Mouse (Mus musculus): ENCODE data around the gene Spred1.

Spred1 gene

DNA sequence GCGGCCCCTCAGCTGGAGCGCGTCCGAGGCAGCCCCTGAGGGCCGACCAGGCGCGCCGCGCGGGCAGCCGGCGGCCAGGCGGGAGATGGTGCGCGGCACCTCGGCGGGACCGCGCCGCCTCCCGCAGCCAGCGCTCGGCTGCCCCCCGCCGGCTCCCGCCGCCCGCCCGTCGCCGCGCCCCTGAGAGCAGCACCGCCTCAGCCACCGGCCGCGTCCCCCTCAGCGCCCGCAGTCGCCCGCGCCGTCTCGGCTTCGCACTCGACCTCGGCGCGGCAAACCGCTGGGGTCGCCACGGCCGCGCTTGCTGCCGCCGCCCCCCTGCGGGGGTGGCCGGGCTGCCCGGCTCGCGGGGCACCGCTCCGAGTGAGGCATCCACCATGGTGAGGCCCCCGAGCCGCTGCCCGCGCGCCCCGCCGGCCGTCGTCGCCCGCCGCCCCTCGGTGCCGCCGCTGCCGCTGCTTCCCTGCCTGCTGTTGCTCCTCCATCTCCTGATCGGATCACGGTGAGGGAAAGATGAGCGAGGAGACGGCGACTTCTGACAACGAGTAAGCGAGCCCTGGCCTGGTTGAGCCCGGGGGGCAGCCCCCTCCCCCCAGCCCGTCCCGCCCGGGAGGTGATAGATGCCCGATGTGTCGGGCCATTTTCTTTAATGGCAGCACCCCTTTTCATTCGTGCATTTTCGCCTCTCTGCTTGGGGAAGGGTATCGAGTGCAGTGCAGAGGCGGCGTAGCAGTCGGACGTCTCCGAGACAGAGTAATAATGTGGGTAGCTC is at the start of gene Spred1:
Gene Spred1, plus strand, starts transcription at position 163 of the 772 bp plus-strand sequence.
- peak; percentile 57 for DNase-seq

DNA sequence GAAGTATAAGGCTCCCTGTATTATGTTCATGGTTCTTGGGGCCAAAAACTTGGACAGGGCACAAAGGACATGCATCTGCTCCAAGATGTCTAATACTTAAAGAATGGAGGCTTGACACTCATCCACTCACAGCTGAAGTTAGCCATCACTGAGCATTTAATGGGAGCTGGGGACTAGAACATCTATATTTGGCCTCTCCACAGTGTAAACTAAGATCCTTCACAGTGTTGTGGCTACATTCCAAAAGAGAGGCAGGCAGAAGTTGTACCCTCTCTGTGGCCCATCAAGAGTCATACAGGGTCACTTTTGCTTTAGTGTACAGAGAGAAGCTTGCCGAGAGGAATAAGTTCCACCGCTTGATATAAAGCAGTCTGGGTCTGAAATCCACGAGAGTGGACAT is 49.6 kb upstream of the Spred1 start:
- DNase-seq = no peak

DNA sequence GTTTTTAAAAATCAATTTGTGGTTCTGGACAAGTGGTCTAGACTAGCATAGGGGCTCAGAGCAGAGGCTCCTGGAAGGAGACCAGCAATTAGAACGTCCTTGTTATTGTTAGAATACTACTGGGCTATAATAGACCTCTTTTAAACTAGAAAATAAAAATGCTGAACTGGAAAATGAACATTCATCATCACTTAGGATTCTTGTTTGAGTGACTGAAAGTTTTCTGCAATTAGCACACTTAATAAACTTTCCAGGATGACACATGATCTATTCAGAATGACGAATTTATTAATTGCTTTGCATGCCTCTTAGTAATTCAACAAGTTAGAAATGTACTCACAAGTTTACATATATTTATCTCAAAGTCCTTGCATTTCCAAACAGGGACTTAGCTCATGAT is 42.5 kb upstream of the Spred1 start:
- DNase-seq = no peak

DNA sequence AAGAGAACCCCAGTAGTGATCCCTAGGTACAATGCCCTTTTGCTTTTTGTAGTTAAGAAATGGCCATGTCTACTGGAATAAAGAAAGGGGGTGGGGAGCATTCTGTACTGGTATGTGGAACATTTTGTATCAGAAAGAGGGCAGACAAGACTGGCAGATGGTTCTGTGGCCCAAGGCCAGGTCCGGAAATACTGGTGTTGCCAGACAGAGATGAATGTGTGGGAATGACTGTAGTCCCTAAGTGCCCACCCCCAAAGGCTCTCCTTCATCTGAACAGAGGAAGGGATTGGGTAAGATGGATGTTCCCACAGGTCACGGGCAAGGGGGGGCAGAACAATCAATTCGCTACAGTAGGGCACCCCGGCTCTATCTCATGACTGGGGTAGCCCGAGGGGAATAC is 41.6 kb upstream of the Spred1 start:
- peak; percentile 12 for DNase-seq

DNA sequence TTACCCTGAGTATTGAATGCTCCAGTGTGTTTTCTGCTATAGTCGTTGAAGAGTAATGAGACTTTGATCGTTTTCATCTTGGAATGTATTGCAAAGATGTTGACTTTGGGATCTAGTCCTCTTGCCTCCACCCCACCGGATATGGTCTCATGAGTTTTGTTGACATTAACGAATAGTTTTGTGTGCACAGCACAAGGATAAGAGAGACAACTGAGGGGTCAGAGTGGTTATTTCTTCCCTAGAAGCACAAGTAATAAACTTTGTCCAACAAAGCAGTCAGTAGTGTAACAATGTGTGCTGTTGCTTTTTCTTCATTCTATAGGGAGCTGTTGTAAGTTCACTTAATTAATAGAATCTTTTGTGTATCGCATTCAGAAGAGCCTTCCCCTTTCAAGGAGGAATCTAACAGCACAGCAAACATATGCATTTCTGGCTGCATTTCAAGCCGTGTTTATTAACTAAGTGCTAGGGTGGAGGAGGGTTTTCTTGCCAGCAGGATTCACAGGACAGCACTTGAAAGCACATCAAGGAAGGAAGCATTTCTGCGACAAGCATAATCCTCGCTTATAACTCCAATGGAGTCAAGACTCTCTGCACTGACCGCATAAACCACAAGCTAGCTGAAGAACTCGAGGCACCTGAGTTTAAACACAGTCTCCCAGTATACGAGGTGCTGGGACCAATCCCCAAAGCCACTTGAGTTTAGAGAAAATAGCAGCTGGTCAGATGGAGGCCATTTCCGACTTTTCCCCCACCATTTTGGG is 35.0 kb upstream of the Spred1 start:
- no peak for DNase-seq

DNA sequence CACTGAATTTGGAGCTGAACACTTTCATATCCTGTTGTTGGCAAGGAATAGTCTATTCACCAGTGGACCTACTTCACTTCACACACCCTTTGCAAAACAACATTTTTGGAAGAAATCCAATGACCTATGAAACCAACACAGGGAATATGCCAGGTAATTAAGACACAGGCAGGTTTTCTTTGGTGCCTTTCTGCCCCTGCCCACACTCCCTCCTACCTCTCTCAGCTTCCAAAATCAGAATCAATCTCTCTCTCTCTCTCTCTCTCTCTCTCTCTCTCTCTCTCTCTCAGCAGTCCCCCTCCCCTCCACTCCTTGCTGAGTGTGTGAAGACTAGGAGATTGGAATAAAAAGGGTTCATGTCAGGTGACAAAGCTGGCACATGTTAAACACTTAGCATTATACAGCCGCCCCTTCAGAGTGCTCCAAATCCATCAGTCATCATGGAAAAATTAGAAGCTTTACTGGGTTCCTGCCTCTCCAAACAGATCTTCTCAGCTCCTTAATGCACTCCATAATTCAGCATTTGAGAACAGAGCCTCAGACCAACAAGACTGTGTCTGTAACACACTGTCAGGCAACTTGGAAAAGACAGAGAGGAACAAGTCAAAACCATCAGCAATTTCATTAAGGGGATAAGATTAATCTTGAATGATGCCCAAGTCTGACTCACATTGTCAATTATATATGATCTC is 34.3 kb upstream of the Spred1 start:
- DNase-seq = no peak

DNA sequence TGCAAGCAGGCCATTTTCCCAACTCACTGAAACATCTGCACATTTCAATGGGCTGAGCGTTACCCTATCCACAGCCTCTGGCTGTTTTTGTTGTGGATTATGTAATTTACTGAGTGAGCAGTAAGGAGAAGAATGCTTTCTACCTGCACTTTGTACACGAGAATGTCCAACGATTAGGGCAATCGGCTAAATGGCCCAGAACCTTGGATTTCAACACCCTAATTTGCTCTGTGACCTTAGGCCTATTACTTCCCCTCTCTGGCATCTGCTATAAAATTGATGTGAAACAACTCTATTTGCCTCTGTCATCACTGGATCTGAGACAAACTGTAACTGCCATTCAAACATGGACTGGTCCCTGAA is 33.7 kb upstream of the Spred1 start:
- DNase-seq = no peak

DNA sequence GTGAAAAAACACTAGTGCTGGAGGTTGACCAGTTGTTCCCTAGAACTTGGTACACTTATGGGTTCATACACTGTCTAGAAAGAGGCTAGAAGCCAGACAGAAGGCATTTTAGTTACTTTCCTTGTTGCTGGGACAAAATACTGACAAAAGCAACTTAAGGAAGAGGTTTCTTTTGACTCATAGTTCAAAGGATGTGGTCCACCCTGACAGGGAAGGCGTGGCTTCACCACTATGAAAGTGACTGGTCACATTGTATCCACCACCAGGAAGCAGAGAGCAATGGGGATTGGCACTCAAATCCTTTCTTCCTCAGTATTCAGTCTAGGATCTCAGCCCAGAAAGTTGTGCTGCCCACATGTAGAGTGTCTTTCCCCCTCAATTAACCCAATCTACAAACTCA is 31.7 kb upstream of the Spred1 start:
- DNase-seq = no peak

DNA sequence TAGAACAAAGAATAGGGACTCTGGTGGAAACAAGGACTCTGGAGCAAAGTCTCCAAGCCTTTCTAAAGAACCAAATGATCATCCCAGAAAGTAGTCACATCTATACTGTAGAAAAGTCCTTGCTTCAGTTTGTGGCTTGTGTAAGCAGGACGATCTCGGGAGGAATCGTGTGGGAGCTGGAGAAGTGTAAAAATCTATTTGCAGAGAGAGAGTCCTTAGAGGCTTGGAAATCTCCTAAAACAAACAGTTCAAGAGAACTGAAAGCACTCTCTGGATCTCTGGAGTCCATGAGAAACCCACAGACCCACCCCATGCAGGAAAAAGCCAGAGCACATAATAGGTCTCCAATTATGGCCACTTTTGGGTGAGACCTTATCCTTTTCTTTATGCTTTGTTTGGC is 31.1 kb upstream of the Spred1 start:
- no peak for DNase-seq

DNA sequence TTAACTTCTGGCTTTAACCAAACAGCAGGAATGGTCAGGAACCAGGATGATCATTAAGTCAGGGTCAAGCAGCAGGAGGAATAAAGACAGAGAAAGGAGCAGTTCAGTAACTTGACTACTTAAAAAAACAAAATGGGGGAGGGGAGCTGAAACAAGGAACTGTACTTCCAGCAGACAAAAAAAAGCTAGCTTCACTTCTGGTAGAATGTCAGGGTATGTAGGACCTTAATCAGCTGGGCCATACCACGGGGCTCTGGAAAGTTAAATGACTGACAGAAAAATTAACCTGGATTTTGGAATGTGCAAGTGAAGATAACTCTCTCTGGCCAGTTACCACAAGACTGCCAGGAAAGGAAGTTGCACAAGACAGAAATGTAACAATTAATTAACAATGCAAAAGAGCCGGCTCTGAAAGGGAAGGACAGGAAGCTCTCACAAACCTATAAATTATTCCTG is 28.2 kb upstream of the Spred1 start:
- DNase-seq = no peak

DNA sequence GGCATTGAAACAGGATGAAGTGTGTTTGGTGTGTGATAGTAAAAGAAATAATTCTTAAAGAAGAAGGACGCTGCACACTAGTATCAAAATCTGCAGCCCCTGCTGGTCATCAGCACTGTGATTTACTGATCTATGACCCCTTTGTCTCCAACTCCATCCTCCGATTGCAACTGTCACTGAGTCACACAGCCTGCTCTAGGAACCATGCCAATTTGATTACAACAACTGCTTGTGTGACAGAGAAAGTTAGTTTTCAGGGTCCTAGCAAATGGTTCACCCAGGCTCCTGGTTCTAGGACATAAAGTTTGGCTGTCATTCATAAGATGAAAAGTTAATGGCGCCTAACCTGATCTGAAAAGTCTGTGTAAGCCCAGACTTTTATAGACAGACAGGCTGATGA is 25.7 kb upstream of the Spred1 start:
- no peak for DNase-seq

DNA sequence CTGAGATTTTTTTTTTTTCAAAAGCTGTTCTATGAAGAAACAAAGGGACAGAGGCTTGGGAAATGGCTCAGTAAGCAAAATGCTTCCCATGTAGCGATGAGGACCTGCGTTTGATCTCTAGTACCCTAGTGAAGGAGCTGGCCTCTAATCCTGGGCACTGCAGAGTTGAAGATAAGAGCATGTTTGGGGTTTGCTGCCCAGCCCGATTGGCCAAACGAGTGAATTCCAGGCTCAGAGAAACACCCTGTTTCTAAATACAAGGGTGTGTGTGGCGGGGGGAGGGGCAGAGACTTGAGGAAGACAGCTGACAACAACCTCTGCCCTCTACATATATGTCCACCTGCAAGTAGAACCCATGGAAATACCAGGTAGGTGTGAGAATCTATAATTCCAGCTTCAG is 23.9 kb upstream of the Spred1 start:
- no peak for DNase-seq

DNA sequence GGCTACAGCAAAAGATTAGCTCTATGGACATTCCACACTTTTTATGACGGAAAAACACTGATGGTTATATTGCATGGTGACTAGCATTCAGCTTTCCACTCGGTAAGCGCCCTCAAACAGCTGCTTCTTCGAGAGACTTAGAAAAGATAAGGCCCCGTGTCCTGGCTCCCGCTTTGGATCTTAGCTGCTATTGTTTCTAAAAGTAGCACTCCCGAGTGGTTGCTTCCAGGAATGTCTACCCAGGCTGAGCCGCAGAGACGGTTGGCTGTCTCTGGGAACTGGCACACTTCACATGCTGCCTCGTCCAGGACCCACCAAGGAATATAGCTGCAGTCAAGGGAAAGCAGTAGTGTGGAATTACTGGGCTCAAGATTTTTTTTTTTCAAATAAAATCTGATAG is 21.9 kb upstream of the Spred1 start:
- DNase-seq = no peak

DNA sequence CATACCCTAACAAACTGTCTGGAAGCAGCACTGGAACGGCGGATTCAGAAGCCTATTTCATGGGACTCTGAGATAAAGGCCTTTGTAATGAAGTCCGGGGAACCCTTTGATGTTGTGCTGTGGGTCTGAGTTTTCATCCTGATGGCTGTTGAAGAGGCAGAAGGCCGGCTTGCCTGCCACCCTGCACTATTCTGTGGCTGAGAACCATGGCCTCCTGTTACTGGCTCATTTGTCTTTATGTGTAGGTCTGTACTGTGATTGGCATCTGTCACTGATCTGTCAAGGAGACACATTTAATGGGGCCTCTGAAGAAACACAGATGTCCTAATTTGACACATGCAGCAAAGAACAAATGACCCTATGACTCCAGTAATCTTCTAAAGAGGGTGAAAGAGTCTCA is 17.7 kb upstream of the Spred1 start:
- DNase-seq = no peak

DNA sequence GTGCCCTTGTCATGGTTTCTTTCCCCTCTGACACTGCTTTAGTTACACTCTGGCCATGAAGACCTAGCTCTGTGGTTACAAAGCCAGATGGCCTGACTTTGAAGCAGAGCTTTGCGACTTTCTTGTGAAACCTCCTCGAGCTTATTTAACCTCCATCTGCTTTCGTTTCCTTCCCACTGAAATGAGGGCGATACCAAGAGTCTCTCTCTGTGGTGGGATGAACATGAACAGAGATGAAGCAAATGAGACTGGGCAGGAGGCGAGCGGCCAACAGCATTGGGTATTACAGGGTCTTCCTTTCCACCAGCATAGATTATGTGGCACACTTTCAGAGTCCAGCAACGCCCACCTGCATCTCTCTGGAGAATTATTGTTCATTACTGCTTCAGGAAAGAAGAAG is 15.8 kb upstream of the Spred1 start:
- DNase-seq = no peak

DNA sequence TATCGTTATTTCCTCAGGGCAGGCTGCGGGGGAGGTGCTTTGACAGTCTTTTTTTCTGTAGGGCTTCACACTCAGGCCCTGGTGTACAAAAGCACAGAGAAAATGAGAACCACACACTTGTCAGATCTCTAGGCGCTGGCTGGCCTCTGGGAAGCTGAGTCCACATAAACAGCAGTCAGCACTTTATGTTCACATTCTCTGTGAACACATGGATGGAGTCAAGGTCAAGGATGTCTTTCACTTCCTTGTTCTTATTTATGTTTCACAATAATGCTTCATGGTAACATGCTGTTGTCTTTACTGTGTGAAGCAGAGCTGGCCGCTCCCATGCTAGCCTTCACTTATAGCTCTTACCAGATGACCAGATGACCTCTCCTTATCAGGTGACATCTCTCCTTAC is 13.1 kb upstream of the Spred1 start:
- no peak for DNase-seq

DNA sequence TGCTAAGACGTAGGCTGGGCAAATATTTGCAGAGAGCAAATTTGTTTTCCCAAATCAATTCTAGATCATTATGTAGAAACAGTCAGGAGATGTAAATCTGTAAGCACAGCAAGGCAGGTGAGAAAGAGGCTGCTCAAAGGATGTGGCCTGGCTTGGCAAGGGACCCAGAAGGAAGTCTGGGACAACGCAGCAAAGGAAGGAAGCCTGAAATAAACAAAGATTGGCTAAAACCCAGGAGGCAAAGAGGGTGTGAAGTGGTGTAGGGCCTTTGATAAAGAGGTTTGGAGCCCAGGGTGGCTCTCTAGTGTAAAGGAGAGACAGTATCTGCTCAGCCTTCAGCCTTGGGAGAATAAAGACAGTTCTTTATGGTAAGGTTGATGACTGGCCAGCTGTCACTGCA is 11.9 kb upstream of the Spred1 start:
- DNase-seq = no peak

DNA sequence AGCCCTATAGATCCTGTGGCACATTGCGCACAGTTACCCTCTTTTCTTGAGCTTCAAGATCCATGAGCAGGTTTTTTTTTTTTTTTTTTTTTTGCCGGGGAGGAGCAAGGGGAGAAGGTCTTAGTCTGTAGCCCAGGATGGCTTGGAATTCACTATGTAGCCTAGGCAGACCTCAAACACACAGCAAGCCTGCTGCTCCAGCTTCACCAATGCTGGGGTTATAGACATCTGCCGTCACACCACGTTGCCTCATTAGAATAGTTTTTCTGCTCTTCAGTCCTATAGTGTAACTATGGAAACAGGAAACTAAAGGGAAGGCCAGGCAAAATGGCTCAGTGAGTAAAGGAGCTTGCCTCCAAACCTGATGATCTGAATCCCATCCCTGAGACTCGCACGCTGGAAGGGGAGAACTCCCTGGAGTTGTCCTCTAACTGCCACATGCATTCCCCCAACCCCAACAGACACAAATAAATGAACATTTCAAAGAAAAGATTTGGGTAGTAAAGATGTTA is 10.8 kb upstream of the Spred1 start:
- no peak for DNase-seq

DNA sequence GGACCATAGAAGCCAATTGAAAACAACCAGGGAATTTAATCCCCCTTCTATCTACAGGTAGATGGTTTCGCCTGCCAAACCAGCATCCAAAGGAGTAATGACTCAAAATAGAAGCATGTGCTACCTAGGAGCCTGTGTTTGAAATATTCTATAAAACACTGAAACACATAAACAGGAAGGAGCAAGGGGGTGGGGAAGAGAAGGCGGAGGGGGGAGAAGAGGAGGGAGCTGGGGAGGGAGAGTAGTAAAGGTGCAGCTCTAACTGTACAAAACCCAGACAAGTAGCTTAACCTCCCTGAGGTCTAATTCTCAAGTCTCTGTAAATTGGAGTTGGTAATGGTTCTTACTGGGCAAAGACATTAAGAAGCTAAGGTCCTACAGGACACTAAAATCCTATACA is 7.9 kb upstream of the Spred1 start:
- DNase-seq = no peak

DNA sequence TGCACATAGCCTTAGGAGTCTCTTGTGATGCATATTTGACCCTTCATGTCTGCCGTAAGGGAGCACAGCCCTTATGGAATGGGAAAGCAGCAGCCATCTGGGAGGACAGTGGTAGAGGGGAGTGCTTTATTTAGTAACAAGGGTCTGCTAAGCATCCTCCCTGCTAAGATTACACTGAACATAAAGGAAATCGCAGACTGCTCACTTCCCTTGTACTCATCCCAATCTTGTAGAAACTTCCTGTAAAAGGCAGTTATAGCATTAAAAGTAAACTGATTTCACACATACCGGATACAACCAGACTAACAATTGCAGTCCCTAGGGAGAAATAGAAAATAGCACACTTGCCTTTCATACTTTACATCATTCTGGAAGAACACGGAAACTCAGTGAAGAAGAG is 7.4 kb upstream of the Spred1 start:
- DNase-seq = no peak

DNA sequence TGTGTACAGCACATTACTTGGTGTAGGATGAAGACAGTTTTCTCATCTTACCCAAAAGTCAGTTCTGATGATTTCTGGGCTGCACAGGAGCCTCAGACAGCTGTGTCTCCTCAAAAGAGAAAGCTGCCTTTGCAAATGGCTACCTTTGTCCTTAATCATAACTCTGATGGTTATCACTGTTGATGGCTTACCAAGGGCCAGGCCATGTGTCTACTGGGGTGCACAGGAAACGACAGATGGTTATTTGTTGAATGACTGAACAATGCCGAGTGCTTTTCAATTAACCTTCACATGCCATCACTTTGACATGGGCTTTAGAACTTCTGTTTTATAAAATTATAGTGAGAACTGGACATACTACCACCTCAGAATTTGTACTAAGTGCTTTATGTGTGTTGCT is 2.7 kb upstream of the Spred1 start:
- peak; percentile 25 for DNase-seq

DNA sequence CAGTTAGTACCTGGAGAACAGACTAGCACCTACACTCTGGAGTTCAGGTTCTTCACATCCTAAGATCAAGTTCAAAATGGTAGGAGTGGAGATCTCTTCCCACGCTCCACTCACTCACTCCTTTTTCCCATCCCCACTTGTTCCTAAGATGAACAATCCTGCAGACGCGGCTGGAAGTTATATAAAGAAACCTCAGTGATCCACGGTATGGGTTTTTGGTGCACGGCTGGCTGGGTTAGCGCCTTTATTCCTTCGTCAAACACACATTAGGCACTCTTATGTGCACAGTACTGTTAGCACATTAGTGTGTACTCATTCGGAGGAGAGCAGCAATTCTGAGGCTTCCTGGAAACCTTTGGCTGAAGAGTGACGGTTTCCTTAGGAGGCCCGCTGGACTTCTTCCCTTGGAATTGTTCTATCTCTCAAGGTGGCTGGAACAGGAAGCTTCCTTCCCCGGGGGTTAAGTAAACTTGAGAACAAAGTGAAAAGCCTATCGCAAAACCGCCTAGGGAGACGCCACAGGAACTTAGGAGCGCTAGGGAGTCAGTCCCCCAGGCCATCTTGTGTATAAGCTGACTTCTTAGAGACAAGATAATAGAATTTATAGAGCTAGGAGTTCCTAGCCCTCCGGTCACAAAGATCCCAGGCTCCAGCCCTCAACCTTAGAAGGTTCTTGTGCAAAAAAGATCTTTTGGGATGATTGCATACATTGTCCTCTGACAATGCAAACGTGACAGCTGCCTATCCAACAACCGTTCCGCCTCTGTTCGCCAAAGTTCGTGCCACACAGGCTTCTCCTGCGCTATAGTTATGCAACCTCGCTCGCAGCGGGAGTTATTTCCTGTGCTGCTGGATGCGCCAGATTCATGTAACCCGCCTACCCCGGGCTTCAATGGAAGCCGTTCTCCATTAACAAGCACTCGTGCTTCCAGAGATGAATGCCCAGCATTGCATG is 1.6 kb upstream of the Spred1 start:
- peak; percentile 88 for DNase-seq

Data from cerebellum, adult 11-12 months (tissue).